Mouse (Mus musculus) retina, embryonic 14.5 days (tissue): ENCODE data around the gene Zfp42.

Source experiments
- DNase-seq: peaks from one replicate; pipeline ENCODE4 v3.0.0-alpha.2; 2015; ENCODE audit warnings: low spot score

The Zfp42 gene

GRCm38 (mm10) chr8:43251653-43252052 is 55.1 kb downstream of the Zfp42 start:
- DNase-seq: no peak

GRCm38 (mm10) chr8:43248707-43249106 is 58.1 kb downstream of the Zfp42 start:
- DNase-seq: no peak
